Mouse (Mus musculus) embryonic facial prominence, embryonic 11.5 days (tissue): ENCODE measurements around the gene Slc11a1. TPM values are rescaled to one million over a fixed set of nuclear protein-coding genes. Genes with fewer than 3 reads are reported as not detected.

Experiments
- ATAC-seq: fragments of 200-750 bp; cut with Nextera tagmentation; replicated peaks from 2 replicates; pipeline ENCODE4 v1.8.0; 2017; ENCODE audit warnings: low read depth; ENCODE audit not compliant: insufficient number of reproducible peaks, low FRiP score, low TSS enrichment
- DNase-seq: peaks from one replicate; pipeline ENCODE4 v3.0.0-alpha.2; 2015; ENCODE audit warnings: low spot score
- H3K27ac ChIP-seq: fragments of 300-500 bp; sonication (generic); replicated peaks from 2 replicates; pipeline ENCODE4 v1.5.1; 2014; ENCODE audit warnings: mild to moderate bottlenecking, low read depth, low read length, control low read depth
- H3K27me3 ChIP-seq: fragments of 300-500 bp; sonication (generic); 2 replicates; pipeline ENCODE4 v1.6.1; 2014; ENCODE audit warnings: mild to moderate bottlenecking, low read length, moderate library complexity, mixed read lengths; ENCODE audit not compliant: control insufficient read depth, insufficient read depth
- H3K36me3 ChIP-seq: fragments of 300-500 bp; sonication (generic); replicated peaks from 2 replicates; pipeline ENCODE4 v1.6.1; 2014; ENCODE audit warnings: low read depth, mild to moderate bottlenecking, low read length, moderate library complexity, mixed read lengths; ENCODE audit not compliant: control insufficient read depth, insufficient read depth
- H3K4me1 ChIP-seq: fragments of 300-500 bp; sonication (generic); 2 replicates; pipeline ENCODE4 v1.6.1; 2014; ENCODE audit warnings: low read length, mixed read lengths; ENCODE audit not compliant: control insufficient read depth, insufficient read depth
- H3K4me2 ChIP-seq: fragments of 300-500 bp; sonication (generic); 2 replicates; pipeline ENCODE4 v1.6.1; 2014; ENCODE audit warnings: low read depth, mild to moderate bottlenecking, control low read depth, low read length, moderate library complexity
- H3K4me3 ChIP-seq: fragments of 300-500 bp; sonication (generic); 2 replicates; pipeline ENCODE4 v1.5.1; 2014; ENCODE audit warnings: low read depth, low read length, control low read depth
- H3K9ac ChIP-seq: fragments of 300-500 bp; sonication (generic); replicated peaks from 2 replicates; pipeline ENCODE4 v1.6.1; 2014; ENCODE audit warnings: mild to moderate bottlenecking, control low read depth, low read length
- H3K9me3 ChIP-seq: fragments of 300-500 bp; sonication (generic); replicated peaks from 2 replicates; pipeline ENCODE4 v1.6.1; 2016; ENCODE audit warnings: mild to moderate bottlenecking, low read length, inconsistent platforms, mixed read lengths; ENCODE audit not compliant: control insufficient read depth
- WGBS: fragments of 180-500 bp; shearing (Covaris S2); extraction: QIAGEN DNeasy Blood & Tissue Kit; methylation state at CpG from one replicate; pipeline ENCODE4 v1.1.7; 2014; 5-methylcytosine and 5-hydroxymethylcytosine counted together
- polyA plus RNA-seq: library from polyadenylated mRNA; unstranded; fragments of >200 nt; fragmentation: Nextera tagmentation; extraction: Ambion mirVana; gene quantifications from 2 replicates; pipeline ENCODE4 v1.2.1, GENCODE M21; 2014

Gene Slc11a1
- polyA plus RNA-seq, 1 experiment from 2014 or later = 2.4 TPM

DNA sequence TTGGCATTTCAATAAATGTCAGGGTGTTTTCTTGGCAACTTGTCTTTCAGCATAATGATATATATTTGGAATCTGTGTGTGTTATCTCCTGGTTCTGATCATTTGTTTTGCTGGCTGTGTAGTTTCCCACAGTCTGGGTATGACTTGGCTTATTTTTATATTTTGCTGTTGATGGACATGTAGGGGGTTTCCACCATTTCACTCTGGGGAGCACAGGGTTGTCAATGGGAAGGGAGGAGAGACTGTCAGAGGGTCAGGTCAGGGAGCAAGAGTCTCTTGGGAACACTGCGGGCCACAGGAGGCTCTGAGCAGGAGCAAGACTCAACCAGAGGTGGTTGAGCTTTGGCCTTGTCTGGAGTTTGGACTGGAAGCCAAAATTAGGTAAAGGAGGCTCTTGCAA lies 32.7 kb upstream of the Slc11a1 start:
- no peaks in the 10 kb centered on the region for H3K4me1 ChIP-seq
- no peak overlapping the region for H3K4me3 ChIP-seq
- H3K4me2 ChIP-seq = no peak overlapping the region
- no peak for DNase-seq
- no peaks in the 10 kb centered on the region for H3K36me3 ChIP-seq
- no peak overlapping the region for H3K27ac ChIP-seq
- 81% methylated on average over 1 of the region's 1 CpGs for WGBS
- ATAC-seq = no peak
- no peaks in the 10 kb centered on the region for H3K9me3 ChIP-seq
- no peak overlapping the region for H3K9ac ChIP-seq
- H3K27me3 ChIP-seq = no peaks in the 10 kb centered on the region

DNA sequence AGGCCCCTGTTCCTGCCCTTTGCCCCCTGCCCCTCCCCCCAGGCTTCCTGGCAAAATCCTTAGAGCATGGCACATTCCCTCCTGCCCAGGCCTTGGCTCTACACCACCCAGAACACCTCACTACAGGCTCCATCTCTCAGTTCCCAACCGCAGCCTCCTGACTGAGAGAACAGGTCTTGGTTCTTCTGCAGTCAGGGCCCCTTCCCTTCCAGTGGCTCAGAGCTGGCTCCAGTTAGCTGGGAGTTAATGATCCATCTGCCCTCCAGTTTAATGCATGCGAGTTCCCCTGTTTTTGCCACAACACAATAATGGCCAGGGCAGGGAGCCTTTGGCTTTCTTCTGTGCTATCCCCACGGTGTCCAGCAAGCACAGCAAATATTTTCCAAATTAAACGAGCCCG lies 31.8 kb upstream of the Slc11a1 start:
- ATAC-seq (no peak), DNase-seq (no peak)
- Histone ChIP-seq H3K27ac (no peak overlapping the region), H3K4me3 (no peak overlapping the region), H3K9ac (no peak overlapping the region), H3K4me2 (no peak overlapping the region), H3K27me3 (no peaks in the 10 kb centered on the region), H3K36me3 (no peaks in the 10 kb centered on the region), H3K9me3 (no peaks in the 10 kb centered on the region), H3K4me1 (no peaks in the 10 kb centered on the region)
- WGBS = 74% methylated on average over 5 of the region's 5 CpGs

DNA sequence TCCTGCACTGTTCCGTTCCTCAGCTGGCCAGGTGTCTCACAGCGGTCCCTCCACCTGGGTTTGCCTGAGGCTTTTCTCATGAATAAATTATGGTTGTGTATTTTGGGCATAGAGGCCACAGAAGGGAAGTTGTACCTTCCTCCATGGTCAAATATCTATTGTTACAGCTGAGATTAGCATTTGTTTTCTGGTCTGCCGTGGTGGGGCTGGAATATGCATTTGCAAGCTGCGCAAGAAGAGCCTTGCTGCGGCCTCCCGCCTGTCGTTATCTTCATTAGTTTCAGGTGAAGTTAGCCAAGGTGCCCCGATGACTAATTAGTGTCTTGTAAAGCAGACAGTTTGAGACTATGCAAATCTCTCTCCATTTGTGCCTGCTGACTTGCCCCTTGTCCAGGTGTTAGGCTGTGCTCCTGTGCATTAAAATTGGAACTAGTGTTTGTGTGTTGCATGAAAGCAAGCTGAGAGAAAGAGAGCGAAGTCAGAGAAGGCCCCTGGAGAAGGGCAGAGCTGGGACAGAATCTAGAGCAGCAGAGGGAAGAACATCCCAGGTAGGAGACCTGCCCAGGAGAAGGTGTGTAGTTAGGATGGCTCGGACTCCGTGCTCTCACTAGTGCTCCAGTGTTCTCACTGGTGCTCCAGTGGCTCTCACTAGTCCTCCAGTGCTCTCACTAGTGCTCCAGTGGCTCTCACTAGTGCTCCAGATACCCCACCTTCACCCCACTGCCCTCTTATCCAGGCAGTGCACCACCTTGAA lies 30.7 kb upstream of the Slc11a1 start:
- WGBS = 77% methylated on average over 11 of the region's 11 CpGs
- Histone ChIP-seq H3K9me3 (no peaks in the 10 kb centered on the region), H3K4me3 (no peak overlapping the region), H3K9ac (no peak overlapping the region), H3K27ac (no peak overlapping the region), H3K36me3 (no peaks in the 10 kb centered on the region; the same call in 1 of the 2 replicates), H3K4me1 (no peaks in the 10 kb centered on the region), H3K4me2 (no peak overlapping the region), H3K27me3 (no peaks in the 10 kb centered on the region)
- ATAC-seq = no peak
- DNase-seq = no peak

DNA sequence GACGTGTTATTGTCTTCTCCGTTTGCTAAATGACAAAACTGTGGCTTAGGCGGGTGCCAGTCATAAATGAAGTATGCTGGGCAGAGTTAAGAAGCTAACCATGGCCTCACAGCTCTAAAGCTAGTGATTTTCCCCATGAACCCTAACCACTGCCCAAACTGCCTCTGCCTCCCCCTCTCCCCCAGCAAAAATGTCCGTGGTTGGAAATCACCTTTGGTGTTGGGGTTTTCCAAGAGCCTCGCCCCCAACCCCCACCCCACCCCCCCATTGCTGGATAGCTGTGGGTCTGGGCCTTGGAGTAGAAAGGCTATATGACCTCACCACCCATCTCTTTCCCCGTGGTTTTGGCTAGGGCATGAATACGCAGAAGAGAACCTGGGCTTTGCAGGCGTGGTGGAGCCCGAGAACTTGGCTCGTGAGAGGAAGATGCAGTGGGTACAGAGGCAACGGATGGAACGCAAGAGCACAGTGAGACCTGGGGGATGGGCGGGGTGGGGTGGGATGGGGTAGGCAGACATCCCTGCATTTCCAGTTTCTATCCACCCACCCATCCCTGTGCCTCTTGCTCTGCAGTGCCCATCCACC lies 23.7 kb upstream of the Slc11a1 start:
- no peak overlapping the region for H3K4me2 ChIP-seq
- no peaks in the 10 kb centered on the region for H3K9me3 ChIP-seq
- no peak overlapping the region for H3K27ac ChIP-seq
- no peak for DNase-seq
- no peaks in the 10 kb centered on the region for H3K27me3 ChIP-seq
- no peak for ATAC-seq
- WGBS = 90% methylated on average over 13 of the region's 13 CpGs
- H3K4me1 ChIP-seq = no peaks in the 10 kb centered on the region
- H3K36me3 ChIP-seq = no peaks in the 10 kb centered on the region; the same call in 1 of the 2 replicates
- H3K9ac ChIP-seq = no peak overlapping the region
- H3K4me3 ChIP-seq = no peak overlapping the region

DNA sequence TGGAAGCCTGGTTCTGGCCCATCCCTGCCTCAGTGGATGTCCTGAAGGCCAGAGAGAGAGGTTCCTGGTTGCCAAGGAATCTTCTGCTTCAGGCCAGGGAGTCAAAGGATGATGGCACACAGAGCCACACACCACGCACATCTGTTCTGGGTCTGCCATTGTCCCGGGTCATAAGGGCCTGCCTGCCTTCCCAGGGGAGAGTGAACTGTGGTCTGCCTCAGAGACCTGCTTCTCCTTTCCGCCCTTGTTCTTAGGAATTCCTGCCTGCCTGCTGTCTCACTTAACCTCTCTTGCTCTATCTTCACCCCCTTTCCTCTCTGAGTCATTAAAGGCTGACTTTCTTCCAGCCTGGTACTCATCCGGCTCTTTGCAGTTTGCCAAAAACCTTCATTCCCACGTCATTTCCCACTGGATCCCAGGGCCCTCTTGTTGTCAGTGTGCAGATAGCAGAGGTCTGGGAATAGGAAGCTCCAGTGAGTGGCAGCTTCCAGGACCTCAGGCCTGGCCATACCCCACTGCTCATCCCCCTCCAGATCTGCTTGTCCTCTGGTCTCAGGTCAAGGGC lies 22.4 kb upstream of the Slc11a1 start:
- no peak for ATAC-seq
- no peaks in the 10 kb centered on the region for H3K9me3 ChIP-seq
- no peak overlapping the region for H3K27ac ChIP-seq
- H3K4me1 ChIP-seq = no peaks in the 10 kb centered on the region
- no peaks in the 10 kb centered on the region; the same call in 1 of the 2 replicates for H3K36me3 ChIP-seq
- H3K4me3 ChIP-seq = no peak overlapping the region
- H3K4me2 ChIP-seq = no peak overlapping the region
- H3K9ac ChIP-seq = no peak overlapping the region
- H3K27me3 ChIP-seq = no peaks in the 10 kb centered on the region
- WGBS = 61% methylated on average over 5 of the region's 5 CpGs
- DNase-seq = no peak

DNA sequence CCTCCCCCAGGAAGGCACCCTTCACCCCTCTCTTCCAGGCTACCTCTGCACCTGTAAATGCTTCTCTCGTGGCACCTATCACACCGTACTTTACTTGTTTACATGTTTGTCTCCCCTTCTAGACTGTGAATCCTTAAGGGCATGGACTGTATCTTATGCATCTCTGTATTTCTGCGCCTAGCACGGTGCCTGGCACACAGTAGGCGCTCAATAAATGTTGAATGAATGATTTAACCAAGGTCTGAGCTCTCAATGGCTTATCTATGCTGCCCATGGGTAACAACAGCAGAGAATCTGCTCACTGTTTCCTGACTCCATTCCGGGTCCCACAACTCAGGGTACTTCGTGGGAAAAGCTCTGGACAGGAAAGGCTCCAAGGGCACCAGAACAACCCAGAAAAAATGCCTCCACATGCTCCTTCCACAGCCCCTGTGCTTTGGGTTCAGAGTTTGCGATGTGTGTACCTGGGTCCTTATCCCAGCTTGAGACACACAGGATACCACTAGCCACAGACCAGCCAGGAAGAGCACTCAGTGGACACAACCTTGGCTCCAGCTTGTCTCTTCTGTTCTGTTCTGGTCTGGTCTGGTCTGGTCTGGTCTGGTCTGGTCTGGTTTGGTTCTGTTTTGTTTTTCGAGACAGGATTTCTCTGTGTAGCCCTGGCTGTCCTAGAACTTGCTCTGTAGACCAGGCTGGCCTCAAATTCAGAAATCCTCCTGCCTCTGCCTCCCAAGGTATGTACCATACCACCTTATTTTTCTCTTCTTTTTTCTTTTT lies 21.4 kb upstream of the Slc11a1 start:
- Histone ChIP-seq H3K9me3 (no peaks in the 10 kb centered on the region), H3K27me3 (no peaks in the 10 kb centered on the region), H3K4me2 (no peak overlapping the region), H3K4me3 (no peak overlapping the region), H3K9ac (no peak overlapping the region), H3K36me3 (no peaks in the 10 kb centered on the region; the same call in 1 of the 2 replicates), H3K4me1 (no peaks in the 10 kb centered on the region), H3K27ac (no peak overlapping the region)
- WGBS = 91% methylated on average over 9 of the region's 9 CpGs
- DNase-seq (no peak), ATAC-seq (no peak)

DNA sequence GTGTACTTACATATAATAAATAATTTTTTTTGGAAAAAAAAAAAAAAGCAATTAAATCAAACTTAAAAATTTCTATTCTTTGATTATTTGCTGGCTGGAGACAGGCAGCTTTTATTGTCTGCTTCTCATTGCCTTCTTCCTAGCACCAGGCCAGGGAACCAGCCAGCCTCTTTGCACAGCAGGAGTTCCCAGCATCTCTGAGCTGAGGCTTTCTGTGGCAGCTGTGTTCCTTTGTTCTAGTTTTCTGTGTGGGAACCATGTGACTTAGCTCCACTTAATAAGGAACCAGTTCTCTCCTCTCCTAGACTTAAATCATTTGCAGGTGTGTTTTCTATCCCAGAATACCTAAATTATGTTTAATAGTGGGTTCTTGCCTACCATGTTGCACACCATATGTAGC lies 17.5 kb upstream of the Slc11a1 start:
- no peaks in the 10 kb centered on the region for H3K4me1 ChIP-seq
- H3K4me3 ChIP-seq = no peak overlapping the region
- no peak overlapping the region for H3K9ac ChIP-seq
- ATAC-seq = no peak
- no peak for DNase-seq
- H3K27ac ChIP-seq = no peak overlapping the region
- H3K36me3 ChIP-seq = no peaks in the 10 kb centered on the region
- no peak overlapping the region for H3K4me2 ChIP-seq
- no peaks in the 10 kb centered on the region for H3K27me3 ChIP-seq
- H3K9me3 ChIP-seq = no peaks in the 10 kb centered on the region
